Mouse (Mus musculus) intestine, postnatal 0 days (tissue): Measurements from ENCODE around the gene Olfr1394. TPM values are rescaled to one million over a fixed set of nuclear protein-coding genes. Genes with fewer than 3 reads are reported as not detected.

ENCODE experiments used
- ATAC-seq: fragments of 200-750 bp; cut with Nextera tagmentation; 2 replicates; pipeline ENCODE4 v1.8.0; 2017; ENCODE audit warnings: mild to moderate bottlenecking, moderate TSS enrichment, moderate library complexity
- H3K27ac ChIP-seq: fragments of 300-500 bp; sonication (generic); 2 replicates; pipeline ENCODE4 v1.5.1; 2014; ENCODE audit warnings: mild to moderate bottlenecking, low read depth, low read length, moderate library complexity
- H3K27me3 ChIP-seq: fragments of 300-500 bp; sonication (generic); replicated peaks from 2 replicates; pipeline ENCODE4 v1.6.1; 2014; ENCODE audit warnings: low read length, mixed read lengths; ENCODE audit not compliant: control insufficient read depth, insufficient read depth
- H3K36me3 ChIP-seq: fragments of 300-500 bp; sonication (generic); 2 replicates; pipeline ENCODE4 v1.6.1; 2014; ENCODE audit warnings: mild to moderate bottlenecking, moderate library complexity; ENCODE audit not compliant: control insufficient read depth, insufficient read depth
- H3K4me1 ChIP-seq: fragments of 300-500 bp; sonication (generic); replicated peaks from 2 replicates; pipeline ENCODE4 v1.6.1; 2014; ENCODE audit warnings: antibody characterized with exemption, low read length, mixed read lengths; ENCODE audit not compliant: control insufficient read depth, insufficient read depth
- H3K4me2 ChIP-seq: fragments of 300-500 bp; sonication (generic); replicated peaks from 2 replicates; pipeline ENCODE4 v1.6.1; 2014; ENCODE audit warnings: low read depth, mild to moderate bottlenecking, moderate library complexity
- H3K4me3 ChIP-seq: fragments of 300-500 bp; sonication (generic); 2 replicates; pipeline ENCODE4 v1.5.1; 2014; ENCODE audit warnings: low read depth, low read length
- H3K9ac ChIP-seq: fragments of 300-500 bp; sonication (generic); 2 replicates; pipeline ENCODE4 v1.6.1; 2014; ENCODE audit warnings: mild to moderate bottlenecking, low read depth, low read length
- H3K9me3 ChIP-seq: fragments of 300-500 bp; sonication (generic); 2 replicates; pipeline ENCODE4 v1.6.1; 2016; ENCODE audit warnings: mixed run types; ENCODE audit not compliant: control insufficient read depth
- CTCF ChIP-seq: sonication (generic); IDR thresholded peaks from 2 replicates; pipeline ENCODE4 v1.5.1; 2016; ENCODE audit warnings: low read depth, mild to moderate bottlenecking, control low read depth, antibody characterized with exemption, moderate library complexity
- WGBS: fragments of 180-500 bp; shearing (Covaris S2); extraction: QIAGEN DNeasy Blood & Tissue Kit; methylation state at CpG from one replicate; pipeline ENCODE4 v1.1.7; 2014; 5-methylcytosine and 5-hydroxymethylcytosine counted together
- polyA plus RNA-seq: library from polyadenylated mRNA; unstranded; fragments of >200 nt; fragmentation: Nextera tagmentation; extraction: Ambion mirVana; gene quantifications from 2 replicates; pipeline ENCODE4 v1.2.1, GENCODE M21; 2015

Olfr1394 gene
- not detected in 2 replicates for polyA plus RNA-seq

GRCm38 (mm10) chr11:49154077-49154476 lies at the start of gene Olfr1394:
TSS of gene Olfr1394 (plus strand) at chr11:49154377.
- no peak within 1 kb of the TSS for H3K4me3 ChIP-seq
- H3K36me3 ChIP-seq, result no peaks in the 10 kb centered on the region
- no peak for TF ChIP-seq CTCF
- H3K27ac ChIP-seq, result no peak within 1 kb of the TSS
- no peak for ATAC-seq
- H3K27me3 ChIP-seq, result no peaks in the 10 kb centered on the region
- H3K9me3 ChIP-seq, result no peaks in the 10 kb centered on the region
- 93% methylated on average over 1 of the region's 1 CpGs for WGBS
- no peak within 1 kb of the TSS for H3K4me2 ChIP-seq
- no peaks in the 10 kb centered on the region for H3K4me1 ChIP-seq
- H3K9ac ChIP-seq, result no peak within 1 kb of the TSS

GRCm38 (mm10) chr11:49105752-49106151 lies 48.4 kb upstream of the Olfr1394 start:
- no peak overlapping the region for H3K9ac ChIP-seq
- 0 out of 2 replicates have a peak, but pooled peaks cover 3% of the 10 kb centered on the region for H3K4me1 ChIP-seq
- WGBS, result 73% methylated on average over 1 of the region's 1 CpGs
- ATAC-seq, result no peak
- no peak overlapping the region for H3K4me3 ChIP-seq
- H3K27ac ChIP-seq, result no peak overlapping the region
- H3K36me3 ChIP-seq, result no peaks in the 10 kb centered on the region
- no peak for TF ChIP-seq CTCF
- H3K9me3 ChIP-seq, result no peaks in the 10 kb centered on the region
- no peak overlapping the region for H3K4me2 ChIP-seq
- H3K27me3 ChIP-seq, result no peaks in the 10 kb centered on the region

GRCm38 (mm10) chr11:49107650-49108537 lies 46.3 kb upstream of the Olfr1394 start:
- Histone ChIP-seq H3K9me3 (no peaks in the 10 kb centered on the region), H3K27ac (no peak overlapping the region), H3K4me2 (no peak overlapping the region), H3K36me3 (no peaks in the 10 kb centered on the region), H3K4me1 (0 out of 2 replicates have a peak, but pooled peaks cover 2% of the 10 kb centered on the region), H3K27me3 (no peaks in the 10 kb centered on the region), H3K4me3 (no peak overlapping the region), H3K9ac (no peak overlapping the region)
- 43% methylated on average over 10 of the region's 10 CpGs for WGBS
- TF ChIP-seq CTCF, result no peak
- ATAC-seq, result no peak

GRCm38 (mm10) chr11:49108833-49109232 lies 45.3 kb upstream of the Olfr1394 start:
- Histone ChIP-seq H3K9me3 (no peaks in the 10 kb centered on the region), H3K27me3 (no peaks in the 10 kb centered on the region), H3K36me3 (no peaks in the 10 kb centered on the region), H3K4me2 (no peak overlapping the region), H3K4me1 (no peaks in the 10 kb centered on the region), H3K27ac (no peak overlapping the region), H3K9ac (no peak overlapping the region), H3K4me3 (no peak overlapping the region)
- peak; percentile 75 for TF ChIP-seq CTCF
- 55% methylated on average over 1 of the region's 1 CpGs for WGBS
- no peak for ATAC-seq

- TF ChIP-seq CTCF, result no peak
- no peak for ATAC-seq
- 81% methylated on average over 1 of the region's 1 CpGs for WGBS
Measured at GRCm38 (mm10) chr11:49111000-49111399, 43.2 kb upstream of the Olfr1394 start.

GRCm38 (mm10) chr11:49112624-49113219 lies 41.5 kb upstream of the Olfr1394 start:
- no peak overlapping the region for H3K9ac ChIP-seq
- 61% methylated on average over 6 of the region's 6 CpGs for whole genome bisulfite sequencing

More at GRCm38 (mm10) chr11:49111000-49111399, 43.2 kb upstream of the Olfr1394 start:
- H3K9ac ChIP-seq, result no peak overlapping the region
- no peak overlapping the region for H3K27ac ChIP-seq
- H3K4me2 ChIP-seq, result no peak overlapping the region
- no peaks in the 10 kb centered on the region for H3K27me3 ChIP-seq
- H3K36me3 ChIP-seq, result no peaks in the 10 kb centered on the region
- no peak overlapping the region for H3K4me3 ChIP-seq
- no peaks in the 10 kb centered on the region for H3K9me3 ChIP-seq
- H3K4me1 ChIP-seq, result no peaks in the 10 kb centered on the region

More at GRCm38 (mm10) chr11:49112624-49113219, 41.5 kb upstream of the Olfr1394 start:
- Histone ChIP-seq H3K9me3 (no peaks in the 10 kb centered on the region), H3K27me3 (no peaks in the 10 kb centered on the region), H3K4me3 (no peak overlapping the region), H3K4me1 (no peaks in the 10 kb centered on the region), H3K27ac (no peak overlapping the region), H3K4me2 (no peak overlapping the region), H3K36me3 (no peaks in the 10 kb centered on the region)
- TF ChIP-seq CTCF, result no peak
- peak; percentile 25; the same call in 1 of the 2 replicates for ATAC-seq
